Mouse (Mus musculus) adrenal gland, postnatal 10 days (tissue): Measurements from ENCODE around the gene Nradd. TPM values are rescaled to one million over a fixed set of nuclear protein-coding genes. Genes with fewer than 3 reads are reported as not detected.

Source experiments
- DNase-seq: peaks from one replicate; pipeline ENCODE4 v3.0.0; 2021; ENCODE audit warnings: mixed read lengths
- microRNA-seq: library from miRNA; unstranded; fragments of <30 nt; microRNA quantifications from one replicate; pipeline ENCODE4 v1.2.0, GENCODE M21; 2021
- total RNA-seq, 2 experiments: library from RNA; stranded (reverse); gene quantifications; 2 replicates each; pipeline ENCODE4 v1.2.3; 2021

Nradd gene
- total RNA-seq, 2 experiments from 2014 or later, result 7.7 to 9.8 TPM

- DNase-seq, result no peak
These were observed 12.8 kb downstream of the Nradd start for GRCm38 (mm10) chr9:110611471-110611870.

- no peak for DNase-seq
These were observed 40.7 kb downstream of the Nradd start for GRCm38 (mm10) chr9:110583521-110583920.

- no peak for DNase-seq
These were observed 42.1 kb downstream of the Nradd start for GRCm38 (mm10) chr9:110582161-110582560.

Small RNA genes lying within 50 kb of the gene (microRNA-seq; reads per million reads assigned to microRNA genes)
- gene Mir8107, result not detected

Other genes with a start within 250 kb of the Nradd start
- 10 to 100 TPM; 33.4 to 38.8 TPM for gene Ptpn23, start 216.2 kb downstream of the Nradd start, total RNA-seq
- gene Ngp, start 204.7 kb downstream of the Nradd start, total RNA-seq, result 10 to 100 TPM; 25.5 to 35.5 TPM
- gene Klhl18, start 147.8 kb downstream of the Nradd start, total RNA-seq, result 10 to 100 TPM; 12.3 to 13.8 TPM
- under 1 TPM; 0.45 to 0.79 TPM for gene Kif9, start 147.5 kb downstream of the Nradd start, total RNA-seq
- 10 to 100 TPM; 66.7 to 85.4 TPM for gene Setd2, start 91.9 kb downstream of the Nradd start, total RNA-seq
- 10 to 100 TPM in 1 of 2 experiments, 1 to 10 TPM in 1; 8.2 to 12.0 TPM for gene Nbeal2, start 29.7 kb upstream of the Nradd start, total RNA-seq
- 10 to 100 TPM; 64.3 to 66.0 TPM for gene Ccdc12, start 32.1 kb upstream of the Nradd start, total RNA-seq
- gene Myl3, start 117.4 kb upstream of the Nradd start, total RNA-seq, result 10 to 100 TPM; 10.6 to 78.0 TPM
- 10 to 100 TPM; 13.4 to 13.9 TPM for gene Pth1r, start 122.7 kb upstream of the Nradd start, total RNA-seq
- gene Prss42, start 173.7 kb upstream of the Nradd start, total RNA-seq, result not detected
- not detected for gene Prss44, start 189.5 kb upstream of the Nradd start, total RNA-seq
- gene Prss43, start 202.2 kb upstream of the Nradd start, total RNA-seq, result not detected
- gene Prss45, start 210.1 kb upstream of the Nradd start, total RNA-seq, result not detected
- not detected for gene Prss46, start 220.1 kb upstream of the Nradd start, total RNA-seq
- under 1 TPM in 1 of 2 experiments, not detected in 1; 0.67 TPM for gene Prss50, start 233.5 kb upstream of the Nradd start, total RNA-seq